Mouse (Mus musculus) CD4-positive naive resting alpha-beta T cell, adult 57 days (primary cell): ENCODE results near the gene Nelfcd. TPM values are rescaled to one million over a fixed set of nuclear protein-coding genes. Genes with fewer than 3 reads are reported as not detected.

Experiments used
- total RNA-seq: library from RNA; stranded (reverse); gene quantifications from one replicate; pipeline ENCODE4 v1.2.4, GENCODE M21; 2023

The Nelfcd gene
- total RNA-seq = 47.6 TPM

DNA sequence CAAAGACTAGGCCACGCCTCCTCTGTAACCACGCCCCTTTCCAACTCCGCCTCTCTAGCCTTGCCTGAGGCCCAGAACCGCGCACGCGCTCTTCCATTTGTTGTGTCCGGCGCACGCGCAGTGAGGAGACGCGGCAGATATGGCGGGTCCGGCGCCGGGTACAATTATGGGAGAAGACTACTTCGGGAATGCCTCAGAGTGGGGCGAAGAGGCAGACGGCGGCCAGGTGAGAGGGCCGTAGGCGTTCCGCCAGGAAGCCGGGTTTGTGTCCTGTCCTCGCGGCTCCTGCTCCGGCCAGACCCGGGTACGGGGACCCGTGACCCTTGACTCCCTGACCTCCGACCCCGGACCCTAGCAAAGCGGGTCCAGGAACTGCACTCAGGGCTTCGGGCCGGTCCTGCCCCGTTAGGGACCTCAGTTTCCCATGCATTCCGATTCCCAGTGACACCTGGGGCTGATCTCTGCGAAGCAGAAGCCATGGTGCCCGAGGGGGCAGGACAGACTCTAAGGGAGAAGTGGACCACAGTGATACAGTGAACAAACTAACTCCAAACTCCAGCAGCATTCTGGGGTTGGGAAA is at the start of gene Nelfcd:
TSS of gene Nelfcd (plus strand) at position 74 of the 580 bp plus-strand sequence.

GRCm38 (mm10) chr2:174438737-174439449 is 23.3 kb downstream of the Nelfcd start, which contains the start of gene Ctsz:
Gene Ctsz, minus strand, starts transcription at chr2:174439039.

DNA sequence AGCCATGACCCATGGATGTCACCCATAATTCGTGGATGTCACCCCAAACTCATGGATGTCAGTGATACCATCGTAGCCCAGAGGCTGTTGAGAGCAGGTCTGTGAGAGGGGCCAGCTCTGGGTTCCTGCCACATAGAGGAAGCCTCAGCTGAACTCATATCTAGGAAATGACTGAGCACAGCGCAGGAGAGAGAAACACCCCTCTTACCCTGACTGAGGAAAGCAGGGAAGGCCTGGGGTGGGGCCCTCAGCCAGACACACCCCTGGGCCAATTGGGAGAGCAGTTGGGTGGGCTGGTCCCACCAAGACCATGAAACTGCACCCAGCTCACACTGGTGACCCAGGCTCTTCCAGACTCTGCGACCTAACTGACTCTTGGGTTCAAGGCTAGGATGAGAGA is 34.7 kb downstream of the Nelfcd start, which contains the start of gene Tubb1:
TSS of gene Tubb1 (plus strand) at position 343 of the 400 bp plus-strand sequence.

DNA sequence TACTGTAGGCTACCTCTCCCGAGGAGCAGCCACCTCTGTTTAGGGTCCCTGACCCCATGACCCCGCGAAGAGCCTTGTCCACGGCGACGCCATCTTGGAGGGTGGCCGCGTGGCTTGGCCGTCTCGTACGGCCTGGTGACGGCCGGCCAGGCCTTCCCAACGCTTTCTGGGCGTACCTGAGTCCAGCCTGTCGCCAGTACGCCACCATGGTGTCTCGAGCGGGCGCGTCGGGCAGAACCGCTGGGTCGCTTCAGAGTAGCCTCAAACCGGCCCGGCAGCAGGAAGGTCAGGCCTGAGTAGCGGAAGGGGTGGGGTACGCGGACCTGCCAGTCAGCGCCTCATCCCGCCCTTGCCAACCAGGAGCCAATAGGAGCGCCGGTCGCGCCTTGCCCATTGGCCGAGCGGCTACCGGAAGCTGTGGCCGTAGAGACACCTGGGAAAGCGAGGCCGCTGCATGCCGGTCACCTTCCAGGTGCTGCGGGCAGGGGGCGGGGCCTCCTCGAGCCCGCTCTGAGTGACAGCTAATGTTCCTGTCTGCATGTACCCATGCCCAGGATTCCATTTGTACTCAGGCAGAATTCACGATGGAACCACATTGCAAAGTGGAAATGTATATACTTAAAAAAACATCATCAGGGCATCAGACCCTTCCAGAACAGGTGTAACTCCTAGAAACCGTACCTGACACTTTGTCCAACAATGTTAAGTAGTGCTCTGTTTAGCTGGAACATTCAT is 48.4 kb downstream of the Nelfcd start, which contains the start of gene Atp5e:
TSS of gene Atp5e (minus strand) at position 317 of the 735 bp plus-strand sequence.

GRCm38 (mm10) chr2:174472818-174473549 is 57.4 kb downstream of the Nelfcd start, which contains the start of gene Prelid3b:
Gene Prelid3b, minus strand, starts transcription at chr2:174473081.

Other genes starting within 250 kb of the Nelfcd start
- gene Gnas, start 131.5 kb upstream of the Nelfcd start, total RNA-seq = 357 TPM
- not detected for gene Gm20721, start 69.1 kb upstream of the Nelfcd start, total RNA-seq
- 40.5 TPM for gene Ctsz, start 23.2 kb downstream of the Nelfcd start, total RNA-seq
- gene Tubb1, start 34.9 kb downstream of the Nelfcd start, total RNA-seq = 2.1 TPM
- 205 TPM for gene Atp5e, start 48.3 kb downstream of the Nelfcd start, total RNA-seq
- 56.8 TPM for gene Prelid3b, start 57.3 kb downstream of the Nelfcd start, total RNA-seq
- 42.9 TPM for gene Zfp831, start 227.7 kb downstream of the Nelfcd start, total RNA-seq